Mouse (Mus musculus) MEL (cell line): ENCODE results near the gene 0610010K14Rik.

Source experiments
- CTCF ChIP-seq, 3 experiments: IDR thresholded peaks in 2 of 3; conservative IDR thresholded peaks in 1 of 3; 2 replicates each; pipeline ENCODE4 v1.5.1; 2011 to 2012; ENCODE audit warnings: low read length in 3 of 3, low read depth in 2 of 3, mild to moderate bottlenecking in 2 of 3, improper control_type of control experiment in 1 of 3, inconsistent platforms in 1 of 3, mixed read lengths in 1 of 3, moderate library complexity in 1 of 3; ENCODE audit not compliant: control insufficient read depth in 1 of 3, insufficient read depth in 1 of 3, poor library complexity in 1 of 3, severe bottlenecking in 1 of 3
- ELF1 ChIP-seq: IDR thresholded peaks from 2 replicates; pipeline ENCODE4 v1.6.1; 2014; ENCODE audit warnings: low read depth, mild to moderate bottlenecking, inconsistent platforms, low read length, improper control_type of control experiment, moderate library complexity
- GATA1 ChIP-seq: IDR thresholded peaks from 2 replicates; pipeline ENCODE4 v1.6.1; 2011; ENCODE audit warnings: low read depth, low read length, improper control_type of control experiment
- NELFE ChIP-seq: IDR thresholded peaks from 2 replicates; pipeline ENCODE4 v1.6.1; 2011; ENCODE audit warnings: low read depth, low read length, improper control_type of control experiment
- POLR2A ChIP-seq, 2 experiments: IDR thresholded peaks; 2 replicates each; pipeline ENCODE4 v1.6.1; 2011 to 2012; ENCODE audit warnings: low read length in 2 of 2, mild to moderate bottlenecking in 2 of 2, control low read depth in 1 of 2, improper control_type of control experiment in 1 of 2, low read depth in 1 of 2, moderate library complexity in 1 of 2; ENCODE audit not compliant: control insufficient read depth in 1 of 2, insufficient read depth in 1 of 2, poor library complexity in 1 of 2
- TCF12 ChIP-seq: IDR thresholded peaks from 2 replicates; pipeline ENCODE4 v1.6.1; 2014; ENCODE audit warnings: low read depth, mild to moderate bottlenecking, inconsistent platforms, low read length, improper control_type of control experiment, moderate library complexity

- TF ChIP-seq POLR2A (IDR thresholded peaks at IDR 0.05; ENCODE audit: control insufficient read depth in 1 of 2, insufficient read depth in 1 of 2, low read depth in 1 of 2, low read length in 2 of 2, poor library complexity in 1 of 2) (no peak), GATA1 (no peak), CTCF (IDR thresholded peaks at IDR 0.05 in 2 of 3, conservative IDR thresholded peaks at IDR 0.05 in 1 of 3; ENCODE audit: control insufficient read depth in 1 of 3, insufficient read depth in 1 of 3, low read depth in 2 of 3, low read length in 3 of 3, poor library complexity in 1 of 3, severe bottlenecking in 1 of 3) (no peak), NELFE (no peak), ELF1 (no peak), TCF12 (no peak)
Measured at GRCm38 (mm10) chr11:70206801-70207200, 30.9 kb downstream of the 0610010K14Rik start.
